In genomic region chr6:83423400-83424052, GRCm38 (mm10) we compare ENCODE assay signal across 9 mouse cellular contexts. TPM values are rescaled to one million over a fixed set of nuclear protein-coding genes. Genes with fewer than 3 reads are reported as not detected.
DNase-seq lines count a peak whose midpoint lies in the region; ATAC-seq and TF ChIP-seq lines count a peak whose summit lies in the region.
"Had no signal": no experiment of that assay in that cellular context is flagged by ENCODE, and none has a peak within 500 bp of the region (broad histone marks: within the 10 kb centered on the region; RNA-seq: fewer than 3 reads in every experiment).

No protein-coding gene starts in this region.

- H3K9me3 ChIP-seq in embryonic facial prominence, embryonic 11.5 days (replicated peaks; ENCODE audit: control insufficient read depth, low read length): no peaks in the 10 kb centered on the region
- H3K9me3 ChIP-seq in forebrain, embryonic 14.5 days (replicated peaks; ENCODE audit: control insufficient read depth, low read length): no peaks in the 10 kb centered on the region

- no peaks in the 10 kb centered on the region for H3K27me3 ChIP-seq in liver, adult 2 months (ENCODE audit: control insufficient read depth, insufficient read depth, low read length)
- H3K27me3 ChIP-seq in embryonic facial prominence, embryonic 11.5 days (ENCODE audit: control insufficient read depth, insufficient read depth, low read length): no peaks in the 10 kb centered on the region
- no peaks in the 10 kb centered on the region for H3K27me3 ChIP-seq in forebrain, embryonic 14.5 days (replicated peaks; ENCODE audit: control insufficient read depth, insufficient read depth, low read length)
- H3K27me3 ChIP-seq: Patski had no signal

- no peak for TF ChIP-seq POLR2A in liver, adult 2 months (IDR thresholded peaks at IDR 0.05; ENCODE audit: extremely low read depth, insufficient read depth, low read length)
- TF ChIP-seq POLR2A in olfactory bulb, adult 2 months (IDR thresholded peaks at IDR 0.05; ENCODE audit: insufficient read depth, low read depth, low read length): no peak

- no peak overlapping the region for H3K9ac ChIP-seq in liver, adult 2 months (ENCODE audit: low read depth, low read length)
- no peak overlapping the region for H3K9ac ChIP-seq in embryonic facial prominence, embryonic 11.5 days (replicated peaks; ENCODE audit: low read length)
- no peak overlapping the region for H3K9ac ChIP-seq in forebrain, embryonic 14.5 days (ENCODE audit: low read length)

- DNase-seq in liver, adult 2 months (ENCODE audit: extremely low read depth, low read depth, low spot score): no peak
- no peak for DNase-seq in liver
- DNase-seq in embryonic facial prominence, embryonic 11.5 days (ENCODE audit: low spot score): peak; percentile 75
- DNase-seq in forebrain, embryonic 14.5 days (ENCODE audit: low spot score): peak; percentile 61
- DNase-seq in left cerebral cortex, adult 18-20 months (ENCODE audit: low spot score in 2 of 2): no peak
- no peak for DNase-seq in right cerebral cortex, postnatal 14 days
- DNase-seq: heart, postnatal 14 days had no signal

- TF ChIP-seq CTCF in liver, adult 2 months (IDR thresholded peaks at IDR 0.05; ENCODE audit: low read depth, low read length): no peak
- TF ChIP-seq CTCF in olfactory bulb, adult 2 months (IDR thresholded peaks at IDR 0.05; ENCODE audit: insufficient read depth, low read depth, low read length): no peak

- WGBS in liver, adult 2 months: 77% methylated on average over 8 of the region's 8 CpGs
- WGBS in embryonic facial prominence, embryonic 11.5 days: 47% methylated on average over 8 of the region's 8 CpGs
- WGBS in forebrain, embryonic 14.5 days: 37% methylated on average over 8 of the region's 8 CpGs
- WGBS in olfactory bulb, adult 2 months: 36% methylated on average over 8 of the region's 8 CpGs

- H3K27ac ChIP-seq in liver, adult 2 months (replicated peaks; ENCODE audit: insufficient read depth, low read depth, low read length): 0 out of 2 replicates have a peak overlapping the region, but pooled peaks have one; percentile 20
- H3K27ac ChIP-seq in embryonic facial prominence, embryonic 11.5 days (replicated peaks; ENCODE audit: low read depth, low read length): no peak overlapping the region
- H3K27ac ChIP-seq in forebrain, embryonic 14.5 days (ENCODE audit: low read depth, low read length): no peak overlapping the region
- peak overlapping the region; percentile 4; the same call in 1 of the 2 replicates for H3K27ac ChIP-seq in olfactory bulb, adult 2 months (ENCODE audit: insufficient read depth, low read depth, low read length)

- H3K4me3 ChIP-seq in liver, adult 2 months (ENCODE audit: insufficient read depth, low read depth, low read length): no peak overlapping the region
- H3K4me3 ChIP-seq in embryonic facial prominence, embryonic 11.5 days (ENCODE audit: low read depth, low read length): no peak overlapping the region
- no peak overlapping the region for H3K4me3 ChIP-seq in forebrain, embryonic 14.5 days (ENCODE audit: low read depth, low read length)
- no peak overlapping the region for H3K4me3 ChIP-seq in olfactory bulb, adult 2 months (ENCODE audit: insufficient read depth, low read depth, low read length)

- H3K4me1 ChIP-seq in liver, adult 2 months (ENCODE audit: control insufficient read depth, insufficient read depth, low read length): peaks cover 17% of the 10 kb centered on the region
- H3K4me1 ChIP-seq in embryonic facial prominence, embryonic 11.5 days (ENCODE audit: control insufficient read depth, insufficient read depth, low read length): peaks cover 3% of the 10 kb centered on the region; the same call in 1 of the 2 replicates
- H3K4me1 ChIP-seq in forebrain, embryonic 14.5 days (ENCODE audit: control insufficient read depth, insufficient read depth, low read length): peaks cover 56% of the 10 kb centered on the region
- H3K4me1 ChIP-seq in olfactory bulb, adult 2 months (ENCODE audit: control insufficient read depth, insufficient read depth, low read length): peaks cover 54% of the 10 kb centered on the region

- peak; percentile 68; the same call in 1 of the 2 replicates for ATAC-seq in embryonic facial prominence, embryonic 11.5 days (replicated peaks; ENCODE audit: insufficient number of reproducible peaks, low FRiP score, low TSS enrichment, low read depth)
- peak; percentile 35 for ATAC-seq in forebrain, embryonic 14.5 days
- ATAC-seq: Patski had no signal

- no peak overlapping the region for H3K4me2 ChIP-seq in embryonic facial prominence, embryonic 11.5 days (ENCODE audit: low read depth, low read length)
- H3K4me2 ChIP-seq in forebrain, embryonic 14.5 days (ENCODE audit: low read length): no peak overlapping the region

- peaks cover 24% of the 10 kb centered on the region; the same call in 1 of the 2 replicates for H3K79me2 ChIP-seq in liver, adult 2 months (ENCODE audit: control insufficient read depth, insufficient read depth, low read length)

- H3K36me3 ChIP-seq in liver, adult 2 months (ENCODE audit: control insufficient read depth, insufficient read depth, low read length): no peaks in the 10 kb centered on the region
- H3K36me3 ChIP-seq in embryonic facial prominence, embryonic 11.5 days (replicated peaks; ENCODE audit: control insufficient read depth, insufficient read depth, low read depth, low read length): no peaks in the 10 kb centered on the region
- H3K36me3 ChIP-seq in forebrain, embryonic 14.5 days (ENCODE audit: control insufficient read depth, insufficient read depth, low read length): peaks cover 15% of the 10 kb centered on the region; the same call in 1 of the 2 replicates

RNA-seq across cellular contexts. Expression of gene Tet3, which starts 35.4 kb away (rescaled TPM):
- total RNA-seq in liver, adult 2 months (2014; rRNA removed): 4.6 and 6.6 TPM in 2 replicates
- 3.5 and 4.5 TPM in 2 replicates for polyA plus RNA-seq in liver, adult 2 months (2012; rRNA removed)
- 24.3 and 27.9 TPM in 2 replicates for polyA plus RNA-seq in embryonic facial prominence, embryonic 11.5 days (2014; fragmentation: Nextera tagmentation; extraction: Ambion mirVana)
- 34.9 and 49.5 TPM in 2 replicates for polyA plus RNA-seq in forebrain, embryonic 14.5 days (2014; fragmentation: Nextera tagmentation; extraction: Ambion mirVana)
- polyA plus RNA-seq in olfactory bulb, adult 2 months (2012; ENCODE audit: insufficient read depth, insufficient read length, low replicate concordance, missing spikeins): 65.6 and 107 TPM in 2 replicates
- 10 to 100 TPM; 60.8 to 75.9 TPM for total RNA-seq in left cerebral cortex, adult 18-20 months (2021)

Comparison
In these comparisons a context has a peak if more than half of its experiments do, and no peak if none do; other contexts are left out.
1. DNase-seq: peak in embryonic facial prominence, embryonic 11.5 days (single experiment) and forebrain, embryonic 14.5 days (single experiment); none in liver, adult 2 months (single experiment), liver (single experiment), left cerebral cortex, adult 18-20 months (0 of 2) and right cerebral cortex, postnatal 14 days (single experiment).
2. H3K27ac ChIP-seq: peak in liver, adult 2 months (single experiment) and olfactory bulb, adult 2 months (single experiment); none in embryonic facial prominence, embryonic 11.5 days (single experiment) and forebrain, embryonic 14.5 days (single experiment).